Mouse (Mus musculus) mouse trophoblast stem cell (cell line): ENCODE measurements around the gene Grin2b.

Source experiments
- in situ Hi-C, 2 experiments: fragments of 300-500 bp; cut with MseI, MboI; formaldehyde crosslinking; loops; 2 replicates in 1 of 2; 3 replicates in 1 of 2; pipeline ENCODE4 v1.15.1; 2025

Gene Grin2b

DNA sequence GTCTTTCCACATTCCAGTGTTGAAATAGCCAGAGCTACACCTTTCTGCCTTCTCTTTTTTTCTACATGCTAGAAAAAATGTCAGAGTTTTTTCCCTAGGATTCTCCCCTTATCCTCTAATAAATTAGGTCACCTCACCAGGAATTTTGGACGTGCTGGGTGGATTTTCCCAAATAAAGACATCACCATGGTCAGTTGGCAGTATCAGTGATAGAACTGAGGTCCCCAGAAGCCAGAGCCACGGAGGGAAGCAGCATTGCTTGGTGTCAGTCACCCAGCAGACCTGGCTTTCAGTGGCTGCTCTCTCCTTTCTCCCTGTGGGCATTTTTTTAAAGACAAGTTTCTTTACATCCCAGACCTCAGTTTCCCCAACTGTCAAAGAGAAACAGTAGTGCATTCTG lies 68.1 kb downstream of the Grin2b start:
- in situ Hi-C loops, result loop anchor here in 1 of 2 experiments (25.0 kb wide), 1 partner anchor 668 kb away; no protein-coding TSS in a partner anchor

GRCm38 (mm10) chr6:136100241-136100640 lies 73.1 kb downstream of the Grin2b start:
- in situ Hi-C loops, result loop anchor here in 1 of 2 experiments (25.0 kb wide), 1 partner anchor 663 kb away; no protein-coding TSS in a partner anchor

DNA sequence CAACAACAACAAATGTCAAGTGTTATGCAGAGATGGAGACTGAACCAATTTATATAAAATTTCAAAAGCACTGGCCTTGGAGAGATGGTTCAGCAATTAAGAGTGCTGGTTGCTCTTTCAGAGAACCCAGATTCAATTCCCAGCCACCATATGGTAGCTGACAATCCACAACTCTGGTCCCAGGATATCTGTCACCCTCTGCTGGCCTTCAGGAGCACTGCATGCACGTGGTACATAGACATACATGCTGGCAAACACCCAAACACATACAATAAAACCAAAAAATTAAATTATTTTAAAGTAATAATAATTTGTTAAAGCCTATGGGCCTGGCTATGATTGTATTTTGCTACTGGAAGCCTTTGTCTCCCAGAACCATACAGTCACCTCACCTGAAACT lies 77.0 kb downstream of the Grin2b start:
- in situ Hi-C loops, result no loop called here

- in situ Hi-C loops, result no loop called here
Measured at GRCm38 (mm10) chr6:136079991-136080734, 93.1 kb downstream of the Grin2b start.

DNA sequence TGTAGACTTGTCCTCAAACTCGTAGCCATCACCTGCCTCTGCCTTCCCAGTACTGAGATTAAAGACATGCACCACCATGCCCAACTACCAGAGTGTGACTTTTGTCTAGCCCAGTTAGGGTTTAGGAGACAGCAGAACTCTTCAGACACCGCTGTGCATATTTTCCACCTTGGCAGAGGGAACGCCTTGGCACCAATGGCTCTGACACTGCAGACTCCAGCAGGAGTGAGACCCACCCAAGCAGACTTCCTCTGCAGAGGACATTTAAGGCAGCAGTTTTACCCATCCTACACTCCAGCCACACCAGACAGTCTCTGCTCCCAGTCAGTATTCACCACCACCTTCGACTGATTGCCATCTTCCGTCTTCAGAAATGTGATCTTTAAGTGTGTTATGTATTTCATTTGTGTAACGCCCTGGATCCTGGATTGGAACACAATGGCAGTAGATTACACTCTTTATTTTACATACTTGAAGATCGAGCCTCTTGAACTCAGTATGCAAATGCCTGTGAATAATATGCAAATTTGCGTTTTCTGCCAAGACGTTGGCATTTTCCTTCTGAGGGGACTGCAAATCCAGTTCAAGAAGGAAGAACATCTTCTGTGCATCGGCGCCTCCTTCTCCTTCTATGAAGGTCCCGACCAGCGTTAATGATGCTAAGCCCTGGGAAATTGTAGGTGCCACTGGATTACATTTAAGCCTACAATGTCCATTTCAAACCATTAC lies 100.8 kb downstream of the Grin2b start:
- in situ Hi-C loops, result no loop called here

DNA sequence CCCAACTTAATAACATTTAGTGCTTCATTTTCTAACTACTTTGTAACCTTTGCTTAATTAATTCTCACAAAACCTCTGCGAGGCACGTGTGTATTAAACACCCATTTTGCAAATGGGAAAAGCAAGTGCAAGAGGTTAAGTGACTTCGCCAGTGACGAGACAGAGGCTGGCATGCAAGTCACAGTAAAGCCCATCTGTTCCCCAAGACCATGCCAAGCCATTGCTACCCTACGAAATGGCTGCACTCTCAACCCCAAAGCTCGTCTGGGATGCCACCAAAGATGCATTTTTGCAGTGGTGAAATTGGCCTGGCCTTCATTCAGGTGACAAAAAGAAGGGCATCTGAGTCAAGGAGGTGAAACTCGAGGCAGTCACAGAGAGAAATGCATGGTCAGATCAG lies 103.2 kb downstream of the Grin2b start:
- in situ Hi-C loops, result no loop called here

DNA sequence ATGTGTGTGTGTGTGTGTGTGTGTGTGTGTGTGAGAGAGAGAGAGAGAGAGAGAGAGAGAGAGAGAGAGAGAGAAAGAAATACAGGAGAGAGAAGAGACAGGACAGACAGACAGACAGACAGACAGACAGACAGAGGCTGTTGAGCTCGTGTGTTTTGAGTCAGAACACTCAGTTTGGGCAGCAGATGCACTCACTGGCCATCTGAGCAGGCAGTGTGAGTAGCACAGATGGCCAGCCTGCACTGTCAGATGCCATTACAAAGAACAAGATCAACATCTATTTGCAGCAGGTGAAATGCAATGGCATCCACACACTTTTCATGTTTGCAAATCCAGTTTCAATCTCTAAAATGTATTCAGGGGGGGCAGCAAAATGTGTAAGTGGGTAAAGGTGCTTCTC lies 120.0 kb downstream of the Grin2b start:
- in situ Hi-C loops, result no loop called here

DNA sequence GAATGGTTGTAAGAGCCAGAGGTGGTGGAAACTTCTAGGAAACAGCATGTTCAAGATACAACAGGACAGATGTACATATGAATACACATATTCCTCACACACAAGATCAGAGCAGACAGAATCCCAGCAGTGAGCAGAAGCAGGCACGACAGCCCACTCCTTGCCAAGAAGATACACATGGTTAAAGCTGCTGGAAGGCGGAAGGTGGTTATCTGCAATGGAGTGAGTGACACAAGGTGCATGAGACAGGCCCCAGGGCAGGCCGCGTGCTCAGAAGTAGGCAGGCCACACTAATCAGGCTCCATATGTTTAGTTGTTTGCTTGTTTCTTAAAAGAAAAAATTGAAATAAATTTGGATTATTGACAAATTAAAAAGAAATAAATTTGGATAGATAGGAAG lies 123.0 kb downstream of the Grin2b start:
- in situ Hi-C loops, result no loop called here

DNA sequence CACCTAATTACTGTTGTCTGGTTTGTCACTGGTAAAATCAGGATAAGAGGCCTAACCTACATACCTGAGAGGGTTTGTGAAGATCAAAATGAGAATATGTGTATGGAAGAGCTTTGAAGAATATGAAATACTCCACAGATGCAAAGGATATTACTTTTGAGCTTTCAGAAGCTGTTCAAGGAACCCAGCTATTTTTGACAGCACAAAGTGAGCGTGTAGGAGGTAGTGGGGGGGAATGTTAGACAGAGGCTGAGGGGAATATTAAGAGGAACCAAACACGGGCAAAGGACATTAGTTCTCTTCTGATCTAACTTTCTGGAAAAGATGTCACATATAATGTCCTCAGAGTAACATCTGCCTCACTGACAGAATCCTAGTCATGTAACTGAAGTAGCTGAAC lies 125.2 kb downstream of the Grin2b start:
- in situ Hi-C loops, result no loop called here

GRCm38 (mm10) chr6:136046091-136046490 lies 127.2 kb downstream of the Grin2b start:
- in situ Hi-C loops, result no loop called here

- in situ Hi-C loops, result no loop called here
Measured at GRCm38 (mm10) chr6:136044461-136044860, 128.8 kb downstream of the Grin2b start.

- in situ Hi-C loops, result no loop called here
Measured at GRCm38 (mm10) chr6:136042375-136042774, 130.9 kb downstream of the Grin2b start.

DNA sequence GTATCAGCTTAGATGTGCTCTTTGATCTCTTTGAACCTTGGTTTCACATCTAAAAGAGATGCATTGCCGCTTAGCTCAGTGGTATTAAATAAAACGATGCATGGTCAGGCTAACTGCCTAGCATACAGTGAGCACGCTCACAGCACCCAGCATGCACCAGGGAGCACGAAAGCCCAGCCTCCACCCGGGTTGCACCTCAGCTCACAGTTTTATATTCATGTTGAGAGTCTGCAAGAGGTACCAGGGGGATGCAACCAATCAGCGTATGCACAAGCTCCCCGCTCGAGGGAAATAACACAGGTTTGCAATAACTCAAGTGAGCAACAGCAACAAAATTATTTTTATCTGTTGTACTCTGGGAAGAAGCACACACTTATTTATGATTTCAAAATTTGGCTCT lies 131.5 kb downstream of the Grin2b start:
- in situ Hi-C loops, result no loop called here

GRCm38 (mm10) chr6:136040931-136041330 lies 132.4 kb downstream of the Grin2b start:
- in situ Hi-C loops, result no loop called here

- in situ Hi-C loops, result no loop called here
Measured at GRCm38 (mm10) chr6:136029235-136029939, 143.9 kb downstream of the Grin2b start.

GRCm38 (mm10) chr6:136026936-136027335 lies 146.4 kb downstream of the Grin2b start:
- in situ Hi-C loops, result no loop called here

DNA sequence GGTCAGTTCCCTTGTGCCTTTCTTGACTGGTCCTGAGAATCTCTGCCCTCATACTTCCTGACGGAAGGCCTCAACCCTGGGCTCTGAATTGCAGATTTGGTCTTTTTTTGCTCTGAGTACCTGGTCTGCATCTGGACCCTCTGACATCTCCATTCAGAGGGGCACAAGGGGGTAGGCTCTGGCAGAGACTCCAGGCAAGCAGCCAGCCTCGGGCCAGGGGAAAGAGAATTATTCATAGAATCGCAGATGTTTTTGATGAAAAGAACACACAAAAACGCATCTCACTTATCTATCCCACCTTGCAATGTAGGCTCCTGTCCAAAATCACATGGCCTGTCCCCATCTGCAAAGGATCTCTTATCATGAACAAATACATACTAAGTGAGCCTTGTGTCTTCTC lies 147.5 kb downstream of the Grin2b start:
- in situ Hi-C loops, result no loop called here

DNA sequence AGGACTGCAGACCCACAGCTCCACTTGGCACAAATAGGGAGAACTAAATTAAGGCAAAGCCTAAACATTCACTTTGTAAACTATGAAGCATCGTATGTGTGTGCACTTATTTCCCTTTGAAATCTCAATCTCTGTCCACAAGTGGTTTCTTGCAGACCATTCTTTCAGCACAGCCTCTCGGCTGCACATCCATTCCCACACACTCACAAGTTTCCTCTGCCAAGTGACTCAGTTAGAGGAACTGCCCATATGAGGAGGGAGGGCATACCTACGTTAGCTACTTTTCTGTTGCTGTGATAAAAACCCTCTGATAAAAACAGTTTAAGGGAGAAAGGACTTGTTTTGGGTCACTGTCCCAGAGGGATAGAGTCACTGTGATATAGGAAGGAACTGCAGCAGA lies 152.9 kb downstream of the Grin2b start:
- in situ Hi-C loops, result no loop called here

GRCm38 (mm10) chr6:136018962-136019361 lies 154.3 kb downstream of the Grin2b start:
- in situ Hi-C loops, result no loop called here

GRCm38 (mm10) chr6:136013556-136014380 lies 159.5 kb downstream of the Grin2b start:
- in situ Hi-C loops, result no loop called here

DNA sequence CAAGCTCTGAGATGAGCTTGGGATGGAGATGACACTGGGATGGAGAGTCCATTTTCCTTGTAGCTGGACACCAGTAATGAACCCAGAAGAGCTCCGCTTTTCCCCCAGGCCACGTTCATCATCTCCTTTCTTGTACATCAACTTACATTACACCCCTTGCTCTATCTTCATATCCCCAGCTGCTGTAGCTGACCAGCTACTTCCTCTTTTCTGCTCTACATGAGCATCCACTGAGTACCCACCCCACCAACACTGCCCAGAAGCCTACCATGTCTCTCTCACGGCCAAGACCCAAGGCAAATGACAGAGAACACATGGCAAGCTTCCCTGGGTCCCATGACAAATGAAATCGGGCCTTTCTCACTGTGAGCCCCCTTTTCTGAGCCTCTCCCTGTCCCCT lies 161.8 kb downstream of the Grin2b start:
- in situ Hi-C loops, result no loop called here

DNA sequence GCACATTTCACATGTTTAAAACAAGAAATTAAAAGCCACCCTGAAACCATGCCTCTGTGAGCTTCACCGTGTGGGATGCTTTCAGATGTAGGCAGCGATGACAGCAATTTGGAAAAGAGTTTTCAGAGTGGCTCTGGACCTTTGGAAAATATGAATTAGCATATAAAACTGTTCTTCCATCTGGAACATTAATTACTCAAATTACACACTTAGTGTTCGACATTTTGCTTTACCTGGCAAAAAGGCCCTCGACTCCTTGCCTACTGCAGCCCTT lies 162.3 kb downstream of the Grin2b start:
- in situ Hi-C loops, result no loop called here
